Mouse (Mus musculus): Measurements from ENCODE around the gene Prpf8.
"Not testable (repeated sequence)": the region's sequence is repeated elsewhere in the genome, so short reads cannot be mapped to it uniquely, and the experiment has no call there.

The Prpf8 gene

GRCm38 (mm10) chr11:75486601-75487285, at the start of gene Prpf8:
Gene Prpf8 (plus strand): TSS chr11:75486816.
- peak; percentile 98 to 99 for DNase-seq (ENCODE audit: low spot score in 2 of 2)

GRCm38 (mm10) chr11:75438194-75438593, 48.4 kb upstream of the Prpf8 start:
- DNase-seq (ENCODE audit: low spot score in 2 of 2): no peak

GRCm38 (mm10) chr11:75438804-75439203, 47.8 kb upstream of the Prpf8 start:
- DNase-seq (ENCODE audit: low spot score in 2 of 2): no peak

GRCm38 (mm10) chr11:75439363-75439762, 47.3 kb upstream of the Prpf8 start, which contains the start of gene Serpinf2:
Gene Serpinf2 (minus strand): TSS chr11:75439591.
- no peak for DNase-seq (ENCODE audit: low spot score in 2 of 2)

GRCm38 (mm10) chr11:75439951-75440350, 46.7 kb upstream of the Prpf8 start:
- no peak for DNase-seq (ENCODE audit: low spot score in 2 of 2)

GRCm38 (mm10) chr11:75441034-75441433, 45.6 kb upstream of the Prpf8 start:
- no peak for DNase-seq (ENCODE audit: low spot score in 2 of 2)

- DNase-seq (ENCODE audit: low spot score in 2 of 2): no peak
Measured at GRCm38 (mm10) chr11:75441601-75442000, 45.0 kb upstream of the Prpf8 start.

GRCm38 (mm10) chr11:75443711-75444110, 42.9 kb upstream of the Prpf8 start:
- no peak for DNase-seq (ENCODE audit: low spot score in 2 of 2)

- no peak for DNase-seq (ENCODE audit: low spot score in 2 of 2)
Measured at GRCm38 (mm10) chr11:75448575-75448974, 38.0 kb upstream of the Prpf8 start.

- DNase-seq (ENCODE audit: low spot score in 2 of 2): no peak
Measured at GRCm38 (mm10) chr11:75449695-75450094, 36.9 kb upstream of the Prpf8 start.

- no peak for DNase-seq (ENCODE audit: low spot score in 2 of 2)
Measured at GRCm38 (mm10) chr11:75450304-75450908, 36.2 kb upstream of the Prpf8 start.

GRCm38 (mm10) chr11:75450936-75451335, 35.7 kb upstream of the Prpf8 start:
- DNase-seq (ENCODE audit: low spot score in 2 of 2): no peak

- DNase-seq (ENCODE audit: low spot score in 2 of 2): no peak
Measured at GRCm38 (mm10) chr11:75452081-75452480, 34.5 kb upstream of the Prpf8 start.

GRCm38 (mm10) chr11:75452812-75453557, 33.6 kb upstream of the Prpf8 start:
- DNase-seq (ENCODE audit: low spot score in 2 of 2): no peak

GRCm38 (mm10) chr11:75453991-75454930, 32.4 kb upstream of the Prpf8 start, which contains the start of gene Wdr81:
Gene Wdr81 (minus strand): TSS chr11:75454717.
- DNase-seq (ENCODE audit: low spot score in 2 of 2): peak; percentile 91 to 93

- peak in 1 of 2 experiments; percentile 22 for DNase-seq (ENCODE audit: low spot score in 2 of 2)
Measured at GRCm38 (mm10) chr11:75455041-75455736, 31.4 kb upstream of the Prpf8 start.

GRCm38 (mm10) chr11:75455971-75456370, 30.6 kb upstream of the Prpf8 start:
- not testable (repeated sequence) for DNase-seq (ENCODE audit: low spot score in 2 of 2)

- no peak for DNase-seq (ENCODE audit: low spot score in 2 of 2)
Measured at GRCm38 (mm10) chr11:75456440-75456871, 30.2 kb upstream of the Prpf8 start.

GRCm38 (mm10) chr11:75458169-75458568, 28.4 kb upstream of the Prpf8 start:
- DNase-seq (ENCODE audit: low spot score in 2 of 2): peak in 1 of 2 experiments; percentile 48

- peak; percentile 69 to 76 for DNase-seq (ENCODE audit: low spot score in 2 of 2)
Measured at GRCm38 (mm10) chr11:75458628-75459041, 28.0 kb upstream of the Prpf8 start.
